Mouse (Mus musculus): ENCODE results near the gene Junb. TPM values are rescaled to one million over a fixed set of nuclear protein-coding genes. Genes with fewer than 3 reads are reported as not detected.

The Junb gene
- total and polyA plus RNA-seq, 2 experiments: 12.3 to 29.5 TPM

DNA sequence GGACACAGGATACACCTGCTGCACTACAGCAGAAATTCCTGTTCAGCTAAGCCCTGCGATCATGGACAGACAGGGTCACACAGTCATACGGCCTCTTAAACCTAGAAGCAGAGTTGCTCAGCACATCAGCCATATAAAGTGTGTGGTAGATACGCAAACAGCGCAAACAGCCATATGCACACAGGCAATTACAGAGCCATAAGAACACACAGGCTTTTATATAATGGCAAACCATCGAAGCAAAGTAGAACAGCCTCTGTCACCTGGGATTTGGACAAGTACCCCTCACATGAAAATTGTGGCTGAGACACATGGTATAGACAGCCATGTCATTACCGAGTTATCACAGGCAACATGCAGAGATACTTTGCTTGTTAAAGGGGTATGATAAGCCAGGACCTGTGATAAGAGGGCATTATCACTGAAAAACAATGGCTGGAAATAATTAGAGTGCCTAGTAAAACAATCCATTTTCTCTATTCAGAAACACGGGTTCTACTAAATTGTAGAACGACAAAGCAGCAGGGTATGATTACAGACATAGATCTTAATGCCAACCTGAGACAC lies 7.9 kb upstream of the Junb start:
- Histone ChIP-seq H3K4me1 (ENCODE audit: control insufficient read depth, insufficient read depth, low read length) (peaks cover 16% of the 10 kb centered on the region; the same call in 1 of the 2 replicates), H3K79me2 (ENCODE audit: control insufficient read depth, insufficient read depth, low read length) (no peaks in the 10 kb centered on the region)
- TF ChIP-seq CTCF (IDR thresholded peaks at IDR 0.05; ENCODE audit: low read depth, low read length) (no peak), POLR2A (IDR thresholded peaks at IDR 0.05; ENCODE audit: extremely low read depth, insufficient read depth, low read length) (no peak)

DNA sequence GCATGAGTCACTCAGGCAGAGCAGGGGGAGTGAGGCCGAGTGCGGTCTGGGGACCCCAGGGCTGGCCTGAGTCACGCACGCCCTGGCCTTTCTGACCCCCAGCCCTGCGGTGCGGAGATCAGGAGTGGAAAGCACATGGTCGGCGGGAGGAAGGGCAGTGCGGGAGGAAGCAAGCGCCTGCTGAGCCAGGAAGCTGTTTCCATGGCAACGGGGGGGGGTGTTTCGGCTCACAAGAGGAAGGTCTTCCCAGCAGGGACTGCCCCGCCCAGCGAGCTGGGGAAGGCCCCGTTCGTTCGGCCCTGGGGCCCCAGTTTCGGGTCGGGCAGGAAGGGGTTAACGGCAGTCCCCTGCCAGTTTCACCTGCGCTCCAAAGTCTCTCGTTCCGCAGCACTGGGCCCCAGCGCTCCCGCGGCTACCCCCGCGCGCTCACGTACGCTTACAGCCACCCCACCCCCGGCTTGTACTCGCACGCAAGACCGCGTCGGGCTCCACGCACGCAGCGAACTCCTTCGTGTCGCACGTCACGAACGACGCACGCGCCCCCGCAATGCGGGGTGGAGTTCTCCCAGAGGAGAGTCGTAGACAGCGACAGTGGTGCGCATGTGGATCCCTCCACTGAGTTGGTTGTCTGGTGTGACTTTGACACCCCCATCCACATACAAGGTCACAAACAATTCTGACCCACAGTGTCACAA lies 7.3 kb upstream of the Junb start:
- H3K4me3 ChIP-seq (ENCODE audit: insufficient read depth, low read depth, low read length): peak overlapping the region; percentile 53
- TF ChIP-seq CTCF (IDR thresholded peaks at IDR 0.05; ENCODE audit: low read depth, low read length): no peak
- peak; percentile 20; the same call in 1 of the 2 replicates for TF ChIP-seq POLR2A (IDR thresholded peaks at IDR 0.05; ENCODE audit: extremely low read depth, insufficient read depth, low read length)
- H3K79me2 ChIP-seq (ENCODE audit: control insufficient read depth, insufficient read depth, low read length): no peaks in the 10 kb centered on the region
- peaks cover 20% of the 10 kb centered on the region for H3K4me1 ChIP-seq (ENCODE audit: control insufficient read depth, insufficient read depth, low read length)
- H3K27ac ChIP-seq (replicated peaks; ENCODE audit: insufficient read depth, low read depth, low read length): peak overlapping the region; percentile 50
- peak overlapping the region; percentile 62 for H3K9ac ChIP-seq (ENCODE audit: low read depth, low read length)
- no peaks in the 10 kb centered on the region for H3K27me3 ChIP-seq (ENCODE audit: control insufficient read depth, insufficient read depth, low read length)
- no peaks in the 10 kb centered on the region for H3K36me3 ChIP-seq (ENCODE audit: control insufficient read depth, insufficient read depth, low read length)
- DNase-seq (ENCODE audit: extremely low read depth, low read depth, low spot score): peak; percentile 73
- 2% methylated on average over 53 of the region's 53 CpGs for WGBS

More for the DNA sequence above, 7.9 kb upstream of the Junb start:
- peak overlapping the region; percentile 50 for H3K27ac ChIP-seq (replicated peaks; ENCODE audit: insufficient read depth, low read depth, low read length)
- DNase-seq (ENCODE audit: extremely low read depth, low read depth, low spot score): no peak
- no peaks in the 10 kb centered on the region for H3K36me3 ChIP-seq (ENCODE audit: control insufficient read depth, insufficient read depth, low read length)
- peak overlapping the region; percentile 62 for H3K9ac ChIP-seq (ENCODE audit: low read depth, low read length)
- peak overlapping the region; percentile 53 for H3K4me3 ChIP-seq (ENCODE audit: insufficient read depth, low read depth, low read length)
- H3K27me3 ChIP-seq (ENCODE audit: control insufficient read depth, insufficient read depth, low read length): no peaks in the 10 kb centered on the region
- WGBS: 47% methylated on average over 8 of the region's 8 CpGs

GRCm38 (mm10) chr8:84985049-84985683 lies 6.6 kb upstream of the Junb start:
- no peaks in the 10 kb centered on the region for H3K36me3 ChIP-seq (ENCODE audit: control insufficient read depth, insufficient read depth, low read length)
- TF ChIP-seq CTCF (IDR thresholded peaks at IDR 0.05; ENCODE audit: low read depth, low read length) (no peak), POLR2A (IDR thresholded peaks at IDR 0.05; ENCODE audit: extremely low read depth, insufficient read depth, low read length) (no peak)
- H3K9ac ChIP-seq (ENCODE audit: low read depth, low read length): peak overlapping the region; percentile 62
- DNase-seq (ENCODE audit: extremely low read depth, low read depth, low spot score): no peak
- H3K79me2 ChIP-seq (ENCODE audit: control insufficient read depth, insufficient read depth, low read length): no peaks in the 10 kb centered on the region
- peaks cover 22% of the 10 kb centered on the region for H3K4me1 ChIP-seq (ENCODE audit: control insufficient read depth, insufficient read depth, low read length)
- peak overlapping the region; percentile 50 for H3K27ac ChIP-seq (replicated peaks; ENCODE audit: insufficient read depth, low read depth, low read length)
- H3K4me3 ChIP-seq (ENCODE audit: insufficient read depth, low read depth, low read length): peak overlapping the region; percentile 53
- 1% methylated on average over 23 of the region's 23 CpGs for WGBS
- H3K27me3 ChIP-seq (ENCODE audit: control insufficient read depth, insufficient read depth, low read length): no peaks in the 10 kb centered on the region

GRCm38 (mm10) chr8:84984294-84985048 lies 6.0 kb upstream of the Junb start:
- 1% methylated on average over 16 of the region's 16 CpGs for WGBS
- no peaks in the 10 kb centered on the region for H3K27me3 ChIP-seq (ENCODE audit: control insufficient read depth, insufficient read depth, low read length)
- no peak overlapping the region for H3K9ac ChIP-seq (ENCODE audit: low read depth, low read length)
- H3K4me3 ChIP-seq (ENCODE audit: insufficient read depth, low read depth, low read length): no peak overlapping the region; the same call in 1 of the 2 replicates
- no peaks in the 10 kb centered on the region for H3K36me3 ChIP-seq (ENCODE audit: control insufficient read depth, insufficient read depth, low read length)
- peak; percentile 47 for DNase-seq (ENCODE audit: extremely low read depth, low read depth, low spot score)
- H3K79me2 ChIP-seq (ENCODE audit: control insufficient read depth, insufficient read depth, low read length): no peaks in the 10 kb centered on the region
- H3K4me1 ChIP-seq (ENCODE audit: control insufficient read depth, insufficient read depth, low read length): peaks cover 22% of the 10 kb centered on the region
- TF ChIP-seq CTCF (IDR thresholded peaks at IDR 0.05; ENCODE audit: low read depth, low read length) (no peak), POLR2A (IDR thresholded peaks at IDR 0.05; ENCODE audit: extremely low read depth, insufficient read depth, low read length) (no peak)
- H3K27ac ChIP-seq (replicated peaks; ENCODE audit: insufficient read depth, low read depth, low read length): peak overlapping the region; percentile 69

GRCm38 (mm10) chr8:84982499-84983011 lies 4.0 kb upstream of the Junb start:
- WGBS: 63% methylated on average over 3 of the region's 3 CpGs
- Histone ChIP-seq H3K4me3 (ENCODE audit: insufficient read depth, low read depth, low read length) (no peak overlapping the region), H3K27ac (replicated peaks; ENCODE audit: insufficient read depth, low read depth, low read length) (no peak overlapping the region)

More at GRCm38 (mm10) chr8:84982499-84983011, 4.0 kb upstream of the Junb start:
- Histone ChIP-seq H3K9ac (ENCODE audit: low read depth, low read length) (no peak overlapping the region), H3K4me1 (ENCODE audit: control insufficient read depth, insufficient read depth, low read length) (peaks cover 18% of the 10 kb centered on the region), H3K79me2 (ENCODE audit: control insufficient read depth, insufficient read depth, low read length) (peaks cover 8% of the 10 kb centered on the region; the same call in 1 of the 2 replicates), H3K36me3 (ENCODE audit: control insufficient read depth, insufficient read depth, low read length) (no peaks in the 10 kb centered on the region), H3K27me3 (ENCODE audit: control insufficient read depth, insufficient read depth, low read length) (no peaks in the 10 kb centered on the region)
- no peak for DNase-seq (ENCODE audit: extremely low read depth, low read depth, low spot score)
- TF ChIP-seq CTCF (IDR thresholded peaks at IDR 0.05; ENCODE audit: low read depth, low read length) (no peak), POLR2A (IDR thresholded peaks at IDR 0.05; ENCODE audit: extremely low read depth, insufficient read depth, low read length) (no peak)

All from liver, adult 2 months (tissue).